Mouse (Mus musculus) intestine, embryonic 14.5 days (tissue): ENCODE data around the gene Cwf19l1. TPM values are rescaled to one million over a fixed set of nuclear protein-coding genes. Genes with fewer than 3 reads are reported as not detected.

Source experiments
- ATAC-seq: fragments of 200-750 bp; cut with Nextera tagmentation; replicated peaks from 2 replicates; pipeline ENCODE4 v1.8.0; 2017; ENCODE audit warnings: low read depth, moderate number of reproducible peaks, moderate TSS enrichment, moderate library complexity; ENCODE audit not compliant: low FRiP score, low TSS enrichment
- DNase-seq: peaks from one replicate; pipeline ENCODE4 v3.0.0-alpha.2; 2018; ENCODE audit warnings: low spot score
- H3K27ac ChIP-seq: fragments of 300-500 bp; sonication (generic); 2 replicates; pipeline ENCODE4 v1.5.1; 2014; ENCODE audit warnings: low read depth, mild to moderate bottlenecking, control low read depth
- H3K27me3 ChIP-seq: fragments of 300-500 bp; sonication (generic); replicated peaks from 2 replicates; pipeline ENCODE4 v1.6.1; 2014; ENCODE audit warnings: low read length, control low read depth; ENCODE audit not compliant: control insufficient read depth, insufficient read depth
- H3K36me3 ChIP-seq: fragments of 300-500 bp; sonication (generic); 2 replicates; pipeline ENCODE4 v1.6.1; 2014; ENCODE audit warnings: low read length, control low read depth; ENCODE audit not compliant: control insufficient read depth, insufficient read depth
- H3K4me1 ChIP-seq: fragments of 300-500 bp; sonication (generic); replicated peaks from 2 replicates; pipeline ENCODE4 v1.6.1; 2014; ENCODE audit warnings: low read length, control low read depth, mixed read lengths; ENCODE audit not compliant: control insufficient read depth, insufficient read depth
- H3K4me2 ChIP-seq: fragments of 300-500 bp; sonication (generic); 2 replicates; pipeline ENCODE4 v1.6.1; 2014; ENCODE audit warnings: low read length
- H3K4me3 ChIP-seq: fragments of 300-500 bp; sonication (generic); 2 replicates; pipeline ENCODE4 v1.5.1; 2014; ENCODE audit warnings: low read depth, low read length, control low read depth, mixed read lengths
- H3K9ac ChIP-seq: fragments of 300-500 bp; sonication (generic); 2 replicates; pipeline ENCODE4 v1.6.1; 2014; ENCODE audit warnings: mild to moderate bottlenecking, low read length
- H3K9me3 ChIP-seq: fragments of 300-500 bp; sonication (generic); 2 replicates; pipeline ENCODE4 v1.6.1; 2016; ENCODE audit warnings: low read length, control low read depth; ENCODE audit not compliant: control insufficient read depth
- WGBS: fragments of 180-500 bp; shearing (Covaris S2); extraction: QIAGEN DNeasy Blood & Tissue Kit; methylation state at CpG from one replicate; pipeline ENCODE4 v1.1.7; 2014; 5-methylcytosine and 5-hydroxymethylcytosine counted together
- polyA plus RNA-seq: library from polyadenylated mRNA; unstranded; fragments of >200 nt; fragmentation: Nextera tagmentation; extraction: Ambion mirVana; gene quantifications from 2 replicates; pipeline ENCODE4 v1.2.1, GENCODE M21; 2014

Cwf19l1 gene
- polyA plus RNA-seq, 1 experiment from 2014 or later, result 37.8 TPM

GRCm38 (mm10) chr19:44064734-44065133 is 70.9 kb downstream of the Cwf19l1 start:
- Histone ChIP-seq H3K4me2 (no peak overlapping the region), H3K4me1 (peaks cover 8% of the 10 kb centered on the region), H3K27ac (no peak overlapping the region), H3K4me3 (no peak overlapping the region), H3K9ac (no peak overlapping the region), H3K9me3 (no peaks in the 10 kb centered on the region), H3K27me3 (no peaks in the 10 kb centered on the region), H3K36me3 (peaks cover 39% of the 10 kb centered on the region)
- ATAC-seq (no peak), DNase-seq (no peak)
- WGBS, result 85% methylated on average over 2 of the region's 2 CpGs

GRCm38 (mm10) chr19:44063773-44064172 is 71.9 kb downstream of the Cwf19l1 start:
- no peaks in the 10 kb centered on the region for H3K27me3 ChIP-seq
- no peak for DNase-seq

GRCm38 (mm10) chr19:44060226-44060625 is 75.5 kb downstream of the Cwf19l1 start:
- H3K36me3 ChIP-seq, result peaks cover 75% of the 10 kb centered on the region
- 89% methylated on average over 3 of the region's 3 CpGs for WGBS
- no peak for DNase-seq

More at GRCm38 (mm10) chr19:44063773-44064172, 71.9 kb downstream of the Cwf19l1 start:
- Histone ChIP-seq H3K9me3 (no peaks in the 10 kb centered on the region), H3K36me3 (peaks cover 48% of the 10 kb centered on the region), H3K4me2 (no peak overlapping the region), H3K27ac (no peak overlapping the region), H3K4me1 (peaks cover 7% of the 10 kb centered on the region), H3K4me3 (no peak overlapping the region), H3K9ac (no peak overlapping the region)
- no peak for ATAC-seq
- WGBS, result 74% methylated on average over 7 of the region's 7 CpGs

More at GRCm38 (mm10) chr19:44060226-44060625, 75.5 kb downstream of the Cwf19l1 start:
- no peaks in the 10 kb centered on the region for H3K27me3 ChIP-seq
- no peak overlapping the region for H3K9ac ChIP-seq
- H3K27ac ChIP-seq, result no peak overlapping the region
- no peak overlapping the region for H3K4me3 ChIP-seq
- H3K4me2 ChIP-seq, result no peak overlapping the region
- ATAC-seq, result no peak
- no peaks in the 10 kb centered on the region for H3K4me1 ChIP-seq
- no peaks in the 10 kb centered on the region for H3K9me3 ChIP-seq

Other genes with a start within 250 kb of the Cwf19l1 start
- 37.5 and 37.7 TPM in 2 replicates for gene Dnmbp, start 195.7 kb downstream of the Cwf19l1 start, polyA plus RNA-seq
- 11.4 and 15.5 TPM in 2 replicates for gene Cpn1, start 149.3 kb downstream of the Cwf19l1 start, polyA plus RNA-seq
- gene Cyp2c23, start 106.7 kb downstream of the Cwf19l1 start, polyA plus RNA-seq, result 0.12 TPM in 1 of 2 replicates, not detected in the other
- gene Erlin1, start 66.1 kb downstream of the Cwf19l1 start, polyA plus RNA-seq, result 21.9 and 25.7 TPM in 2 replicates
- gene Chuk, start 28.4 kb downstream of the Cwf19l1 start, polyA plus RNA-seq, result 37.5 and 40.4 TPM in 2 replicates
- 85.5 and 97.1 TPM in 2 replicates for gene Bloc1s2, start 10.6 kb upstream of the Cwf19l1 start, polyA plus RNA-seq
- 0.12 TPM in 1 of 2 replicates, not detected in the other for gene Pkd2l1, start 56.6 kb upstream of the Cwf19l1 start, polyA plus RNA-seq
- 0.19 and 0.67 TPM in 2 replicates for gene Scd3, start 67.4 kb upstream of the Cwf19l1 start, polyA plus RNA-seq
- gene Scd2, start 157.8 kb upstream of the Cwf19l1 start, polyA plus RNA-seq, result 341 and 386 TPM in 2 replicates
- gene Scd4, start 197.2 kb upstream of the Cwf19l1 start, polyA plus RNA-seq, result 0.08 and 0.20 TPM in 2 replicates